Mouse (Mus musculus): Measurements from ENCODE around the gene Hmcn2.

Gene Hmcn2

DNA sequence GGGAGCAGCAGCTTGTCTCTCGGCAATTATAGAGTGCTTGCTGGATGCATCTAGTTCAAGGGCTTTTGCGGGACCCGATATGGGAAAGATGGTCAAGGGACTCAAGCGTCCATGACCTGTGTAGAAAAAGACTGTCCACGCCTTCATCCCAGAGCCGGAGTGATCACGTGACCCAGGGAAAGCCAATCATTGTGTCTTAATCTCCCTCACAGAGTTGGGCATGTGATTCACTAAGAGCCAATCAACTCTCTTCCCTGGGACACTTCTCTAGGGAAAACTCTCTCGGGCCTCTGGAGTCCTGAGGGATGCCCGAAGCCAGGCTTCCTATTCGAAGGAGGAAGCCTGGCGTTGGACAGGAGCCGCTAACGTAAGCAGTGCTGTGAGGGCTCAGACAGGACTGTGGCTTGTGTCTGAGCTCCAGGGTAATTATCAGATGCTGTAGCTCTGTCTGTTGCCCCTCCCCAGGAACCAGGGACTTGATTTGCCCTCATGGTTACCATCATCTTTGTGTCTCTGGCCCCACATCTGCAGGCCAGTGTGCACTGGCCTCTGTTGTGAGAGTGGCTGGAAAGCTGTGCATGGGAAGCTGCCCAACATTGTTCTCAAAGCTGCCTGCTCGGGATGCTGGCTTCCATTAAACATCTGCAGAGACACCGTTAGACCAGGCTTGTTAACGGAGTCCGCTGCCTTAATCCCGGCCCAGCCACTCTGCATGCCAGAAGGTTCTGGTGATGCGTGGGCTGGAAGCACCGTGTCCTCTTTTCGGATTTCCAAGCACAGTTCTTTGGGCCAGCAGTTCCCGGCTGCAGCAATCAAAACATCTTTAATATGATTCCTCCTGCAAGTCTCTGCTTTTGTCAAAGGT, 9.2 kb upstream of the Hmcn2 start:
- peak; percentile 24 for DNase-seq (ENCODE audit: low spot score)

- peak; percentile 24 for DNase-seq (ENCODE audit: low spot score)
Measured at GRCm38 (mm10) chr2:31305684-31306083, 8.5 kb upstream of the Hmcn2 start.

DNA sequence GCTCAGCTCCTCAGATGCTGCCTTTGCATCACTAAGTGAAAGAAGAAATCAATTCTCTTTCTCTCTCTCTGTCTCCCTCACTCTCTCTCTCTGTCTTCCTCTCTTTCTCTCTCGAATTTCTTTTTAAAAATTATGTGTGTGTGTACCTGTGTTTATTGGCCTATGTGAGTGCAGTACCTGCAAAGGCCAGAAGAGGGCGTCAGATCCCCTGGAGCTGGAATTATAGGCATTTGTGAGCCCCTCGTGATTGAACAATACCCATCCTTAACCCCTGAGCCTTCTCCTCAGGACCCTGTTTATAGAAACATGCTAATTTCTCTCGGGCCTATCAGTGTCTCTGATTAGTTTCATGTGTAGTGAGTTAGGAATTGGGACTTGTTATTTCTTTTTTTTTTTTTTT, 6.0 kb upstream of the Hmcn2 start:
- DNase-seq (ENCODE audit: low spot score), result no peak

GRCm38 (mm10) chr2:31309549-31309948, 4.7 kb upstream of the Hmcn2 start:
- peak; percentile 20 for DNase-seq (ENCODE audit: low spot score)

GRCm38 (mm10) chr2:31318162-31318561, 3.9 kb downstream of the Hmcn2 start:
- DNase-seq (ENCODE audit: low spot score), result no peak

- DNase-seq (ENCODE audit: low spot score), result no peak
Measured at GRCm38 (mm10) chr2:31319200-31319599, 5.0 kb downstream of the Hmcn2 start.

GRCm38 (mm10) chr2:31327186-31327585, 13.0 kb downstream of the Hmcn2 start:
- DNase-seq (ENCODE audit: low spot score), result no peak

GRCm38 (mm10) chr2:31337706-31338330, 23.6 kb downstream of the Hmcn2 start:
- DNase-seq (ENCODE audit: low spot score), result peak; percentile 31

- peak; percentile 64 for DNase-seq (ENCODE audit: low spot score)
Measured at GRCm38 (mm10) chr2:31339826-31340225, 25.6 kb downstream of the Hmcn2 start.

- no peak for DNase-seq (ENCODE audit: low spot score)
Measured at GRCm38 (mm10) chr2:31341726-31342535, 27.7 kb downstream of the Hmcn2 start.

DNA sequence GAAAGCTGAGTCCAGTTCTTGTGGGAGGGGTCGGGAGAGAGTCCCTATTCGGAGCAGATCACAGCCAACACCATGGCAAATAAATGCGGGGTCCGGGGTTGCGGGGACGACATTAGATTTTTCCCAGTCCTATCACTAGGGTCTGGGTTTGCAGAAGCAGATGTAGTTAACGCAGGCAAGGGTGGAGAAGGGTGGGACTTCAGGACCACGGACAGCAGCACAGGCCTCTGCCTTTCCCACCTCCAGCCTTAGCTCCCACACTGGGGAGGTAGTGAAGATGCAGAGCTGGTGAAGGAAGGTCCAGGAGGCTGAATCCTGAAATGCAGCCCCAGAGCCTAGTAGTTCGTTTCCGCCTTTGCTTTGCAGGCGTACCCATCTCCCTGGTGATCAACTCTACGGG, 31.9 kb downstream of the Hmcn2 start:
- peak; percentile 48 for DNase-seq (ENCODE audit: low spot score)

GRCm38 (mm10) chr2:31348373-31348772, 34.2 kb downstream of the Hmcn2 start:
- DNase-seq (ENCODE audit: low spot score), result no peak

DNA sequence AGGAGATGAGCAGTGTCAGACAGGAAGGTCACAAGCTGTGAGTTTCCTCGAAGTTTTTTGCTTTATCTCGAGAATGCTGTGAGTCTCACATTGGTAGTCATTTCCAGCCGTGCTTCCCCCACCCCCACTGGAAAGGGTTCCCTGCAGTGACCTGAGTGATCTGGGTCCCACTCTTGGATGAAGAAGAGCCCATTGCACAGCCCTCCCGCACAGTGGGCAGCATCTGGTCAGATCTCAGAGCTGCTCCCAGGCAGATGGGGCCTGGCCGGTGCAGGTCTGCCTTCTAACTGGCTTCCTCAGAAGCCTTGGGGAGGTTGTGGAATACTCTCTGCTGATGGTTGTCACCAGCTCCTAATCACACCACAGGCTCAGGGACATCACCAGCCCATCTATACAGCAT, 34.6 kb downstream of the Hmcn2 start:
- no peak for DNase-seq (ENCODE audit: low spot score)

DNA sequence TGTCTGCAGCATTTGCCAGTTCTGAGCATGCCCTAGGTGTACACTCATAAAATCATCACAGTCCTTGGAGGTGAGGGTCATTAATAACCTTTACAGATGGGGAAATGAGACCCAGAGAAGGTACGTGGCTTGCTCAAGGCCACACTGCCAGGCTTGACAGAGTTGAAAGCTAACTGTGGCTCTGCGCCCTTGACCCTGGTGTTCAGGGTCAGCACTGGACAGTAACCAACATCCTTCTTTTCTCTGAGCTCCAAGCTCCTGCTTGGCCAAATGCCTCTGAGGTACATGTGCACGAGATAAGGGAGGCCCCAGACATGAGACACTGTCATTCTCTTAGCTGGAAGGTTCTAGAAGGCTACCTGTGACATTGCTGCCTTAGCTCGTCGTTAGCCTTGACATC, 42.6 kb downstream of the Hmcn2 start:
- no peak for DNase-seq (ENCODE audit: low spot score)

GRCm38 (mm10) chr2:31359316-31359715, 45.1 kb downstream of the Hmcn2 start:
- no peak for DNase-seq (ENCODE audit: low spot score)

GRCm38 (mm10) chr2:31367186-31367585, 53.0 kb downstream of the Hmcn2 start:
- no peak for DNase-seq (ENCODE audit: low spot score)

DNA sequence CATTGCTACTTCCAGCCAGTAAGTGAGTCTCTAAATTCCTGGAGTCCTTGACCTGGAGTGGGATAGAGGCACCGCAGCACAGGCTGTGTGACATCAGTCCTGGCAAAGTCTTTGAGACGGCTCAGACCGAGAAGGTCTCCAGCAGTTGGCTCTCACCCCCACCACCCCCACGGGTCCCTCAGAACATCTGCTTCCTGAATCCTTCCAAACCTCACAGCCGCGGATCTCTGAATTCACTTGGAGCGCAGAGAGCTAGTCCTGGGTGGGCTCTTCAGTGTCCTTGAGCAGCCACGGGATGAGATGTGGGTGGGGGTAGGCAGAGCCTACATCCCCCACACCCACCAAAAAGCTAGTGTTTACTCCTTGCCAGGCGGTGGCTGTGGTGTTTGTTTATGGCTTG, 57.2 kb downstream of the Hmcn2 start:
- DNase-seq (ENCODE audit: low spot score), result peak; percentile 25

DNA sequence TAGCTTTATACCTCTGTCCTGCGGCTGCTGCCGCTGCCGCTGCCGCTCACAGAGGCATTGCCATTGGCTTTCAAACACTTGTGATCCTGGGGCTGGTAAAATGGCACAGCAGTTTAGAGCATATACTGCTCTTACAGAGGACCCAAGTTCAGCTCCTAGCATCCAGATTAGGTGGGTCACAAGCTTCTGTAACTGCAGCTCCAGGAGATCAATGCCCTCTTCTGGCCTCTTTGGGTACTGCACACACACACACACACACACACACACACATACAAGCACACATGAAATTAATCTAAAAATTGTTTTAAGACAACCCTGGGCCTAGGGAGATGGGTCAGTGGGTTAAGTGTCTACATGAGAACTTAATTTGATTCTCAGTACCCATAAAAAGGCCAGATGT, 58.0 kb downstream of the Hmcn2 start:
- DNase-seq (ENCODE audit: low spot score), result no peak

GRCm38 (mm10) chr2:31374415-31374814, 60.2 kb downstream of the Hmcn2 start:
- peak; percentile 15 for DNase-seq (ENCODE audit: low spot score)

GRCm38 (mm10) chr2:31376057-31376456, 61.8 kb downstream of the Hmcn2 start:
- no peak for DNase-seq (ENCODE audit: low spot score)

DNA sequence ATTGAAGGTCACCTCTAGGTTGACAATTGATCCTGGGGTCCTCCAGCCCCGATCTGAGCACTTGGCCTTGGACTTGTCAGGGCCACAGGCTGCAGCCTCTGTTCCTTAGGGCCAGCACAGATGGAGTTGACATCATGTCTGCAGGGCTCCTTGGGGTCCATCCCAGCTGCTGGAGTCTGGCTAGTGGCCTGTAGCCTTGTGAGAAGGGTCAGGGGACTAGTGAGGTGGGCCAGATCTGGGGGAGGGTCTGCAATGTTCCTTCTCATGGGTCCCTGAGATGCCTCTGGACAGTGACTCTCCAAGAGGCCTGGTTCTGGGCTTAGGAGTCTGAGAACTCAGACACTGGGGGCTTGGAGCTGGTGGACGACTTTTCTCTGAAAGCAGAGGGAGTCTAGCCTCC, 63.3 kb downstream of the Hmcn2 start:
- no peak for DNase-seq (ENCODE audit: low spot score)

DNA sequence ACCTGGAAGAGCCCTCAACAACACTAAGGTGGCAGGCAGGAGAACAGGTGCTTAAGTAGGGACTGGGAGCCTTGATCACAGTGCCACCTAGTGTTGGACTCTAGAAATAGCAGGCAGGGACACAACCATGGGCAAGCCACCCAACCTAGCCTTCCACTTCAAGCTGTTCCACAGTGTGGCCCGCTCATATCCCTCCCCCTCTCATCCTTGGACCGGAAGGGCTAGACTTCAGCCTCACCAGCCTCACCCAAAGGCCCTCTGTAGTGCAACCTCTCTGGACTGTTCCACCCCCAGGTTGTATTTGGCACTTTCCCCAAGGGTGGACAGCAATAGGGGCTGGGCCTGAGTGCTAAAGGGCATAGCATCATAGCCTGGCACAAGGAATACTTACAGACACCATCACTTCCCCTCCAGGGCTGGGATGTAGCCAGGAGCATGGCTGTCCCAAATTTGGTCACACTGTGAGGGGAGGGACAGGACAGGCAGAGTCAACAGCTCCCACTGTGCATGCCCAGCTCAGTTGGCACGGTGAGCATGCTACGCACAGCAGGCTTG, 67.2 kb downstream of the Hmcn2 start:
- peak; percentile 34 for DNase-seq (ENCODE audit: low spot score)
